Mouse (Mus musculus) hindbrain, embryonic 11.5 days (tissue): ENCODE measurements around the gene Clec4d. TPM values are rescaled to one million over a fixed set of nuclear protein-coding genes. Genes with fewer than 3 reads are reported as not detected.

Experiments used
- ATAC-seq: fragments of 200-750 bp; cut with Nextera tagmentation; 2 replicates; pipeline ENCODE4 v1.8.0; 2017; ENCODE audit warnings: mild to moderate bottlenecking, moderate TSS enrichment, moderate library complexity; ENCODE audit not compliant: low FRiP score
- DNase-seq: peaks from one replicate; pipeline ENCODE4 v3.0.0-alpha.2; 2015; ENCODE audit warnings: low spot score
- H3K27ac ChIP-seq: fragments of 300-500 bp; sonication (generic); 2 replicates; pipeline ENCODE4 v1.5.1; 2014; ENCODE audit warnings: mild to moderate bottlenecking, low read depth, low read length
- H3K27me3 ChIP-seq: fragments of 300-500 bp; sonication (generic); 2 replicates; pipeline ENCODE4 v1.6.1; 2014; ENCODE audit warnings: mild to moderate bottlenecking, low read length, moderate library complexity, mixed read lengths; ENCODE audit not compliant: control insufficient read depth, insufficient read depth
- H3K36me3 ChIP-seq: fragments of 300-500 bp; sonication (generic); 2 replicates; pipeline ENCODE4 v1.6.1; 2014; ENCODE audit warnings: mild to moderate bottlenecking, low read length, moderate library complexity, mixed read lengths; ENCODE audit not compliant: control insufficient read depth, insufficient read depth
- H3K4me1 ChIP-seq: fragments of 300-500 bp; sonication (generic); replicated peaks from 2 replicates; pipeline ENCODE4 v1.6.1; 2014; ENCODE audit warnings: low read length, mixed read lengths; ENCODE audit not compliant: control insufficient read depth, insufficient read depth
- H3K4me2 ChIP-seq: fragments of 300-500 bp; sonication (generic); replicated peaks from 2 replicates; pipeline ENCODE4 v1.6.1; 2014; ENCODE audit warnings: mild to moderate bottlenecking, low read depth, low read length
- H3K4me3 ChIP-seq: fragments of 300-500 bp; sonication (generic); 2 replicates; pipeline ENCODE4 v1.5.1; 2014; ENCODE audit warnings: low read depth, low read length
- H3K9ac ChIP-seq: fragments of 300-500 bp; sonication (generic); 2 replicates; pipeline ENCODE4 v1.6.1; 2014; ENCODE audit warnings: low read depth, low read length
- H3K9me3 ChIP-seq: fragments of 300-500 bp; sonication (generic); 2 replicates; pipeline ENCODE4 v1.6.1; 2016; ENCODE audit warnings: low read length; ENCODE audit not compliant: control insufficient read depth
- whole genome bisulfite sequencing: fragments of 180-500 bp; shearing (Covaris S2); extraction: QIAGEN DNeasy Blood & Tissue Kit; methylation state at CpG from one replicate; pipeline ENCODE4 v1.1.7; 2014; 5-methylcytosine and 5-hydroxymethylcytosine counted together
- polyA plus RNA-seq: library from polyadenylated mRNA; unstranded; fragments of >200 nt; fragmentation: Nextera tagmentation; extraction: Ambion mirVana; gene quantifications from 2 replicates; pipeline ENCODE4 v1.2.1, GENCODE M21; 2014

Clec4d gene
- polyA plus RNA-seq, 1 experiment from 2014 or later: not detected

DNA sequence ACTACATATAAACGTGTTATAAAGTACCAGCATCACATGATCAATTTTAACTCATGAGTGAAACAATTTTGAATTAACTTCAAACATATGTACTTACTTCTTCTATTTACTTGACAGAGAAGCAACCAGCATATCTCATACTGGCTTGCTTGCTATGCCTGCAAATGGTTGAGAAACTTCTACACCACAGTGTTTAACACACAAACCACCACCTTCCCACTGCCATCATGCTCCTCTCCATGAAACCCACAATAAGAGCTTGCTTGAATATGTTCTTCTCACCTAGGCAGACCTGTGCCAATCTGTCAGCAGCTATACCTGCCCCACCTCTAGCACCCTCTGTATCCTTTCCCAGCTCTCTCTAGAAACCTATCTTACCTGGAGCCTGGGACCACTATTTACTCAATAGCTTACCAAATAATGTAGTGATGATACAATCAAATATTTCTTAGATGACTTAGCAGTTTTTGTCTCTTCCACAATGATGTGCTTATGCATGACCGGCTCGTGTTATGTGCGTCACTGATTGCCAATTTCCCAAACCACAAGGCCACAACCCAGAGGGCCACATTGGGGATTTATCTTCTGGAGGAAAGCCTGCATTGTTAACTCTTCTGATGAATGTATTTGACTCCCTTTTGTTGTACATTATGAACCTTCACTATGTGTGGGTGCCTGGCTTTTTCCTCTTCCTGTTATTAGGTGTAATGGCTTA is 1.9 kb upstream of the Clec4d start:
- 90% methylated on average over 4 of the region's 4 CpGs for WGBS

DNA sequence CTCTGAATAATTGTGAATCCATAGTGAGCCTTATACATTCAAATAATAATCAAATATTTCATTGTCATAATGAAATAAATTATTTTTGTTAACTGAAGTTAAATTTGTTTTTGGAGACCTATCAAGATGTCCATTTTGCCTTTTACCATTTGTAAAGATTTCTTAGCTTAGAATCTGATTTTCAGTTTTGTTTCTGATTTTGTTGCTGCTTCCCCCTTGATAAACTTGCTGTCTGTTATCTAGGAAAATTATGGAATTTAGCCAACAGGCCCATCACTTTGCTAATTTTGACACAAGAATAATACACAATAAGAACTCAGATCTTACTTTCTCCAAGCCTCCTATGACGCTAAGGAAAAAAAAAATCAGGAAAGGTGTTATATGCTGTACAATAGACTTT is 1.0 kb upstream of the Clec4d start:
- H3K9me3 ChIP-seq: no peaks in the 10 kb centered on the region
- H3K4me3 ChIP-seq: no peak overlapping the region
- no peak overlapping the region for H3K4me2 ChIP-seq
- H3K36me3 ChIP-seq: no peaks in the 10 kb centered on the region
- H3K4me1 ChIP-seq: no peaks in the 10 kb centered on the region
- H3K27ac ChIP-seq: no peak overlapping the region
- ATAC-seq (no peak), DNase-seq (no peak)
- H3K9ac ChIP-seq: no peak overlapping the region
- H3K27me3 ChIP-seq: no peaks in the 10 kb centered on the region
- 88% methylated on average over 1 of the region's 1 CpGs for WGBS

More for the DNA sequence above, 1.9 kb upstream of the Clec4d start:
- Histone ChIP-seq H3K27me3 (no peaks in the 10 kb centered on the region), H3K4me2 (no peak overlapping the region), H3K9ac (no peak overlapping the region), H3K4me1 (no peaks in the 10 kb centered on the region), H3K9me3 (no peaks in the 10 kb centered on the region), H3K36me3 (no peaks in the 10 kb centered on the region), H3K4me3 (no peak overlapping the region), H3K27ac (no peak overlapping the region)
- no peak for DNase-seq
- ATAC-seq: no peak

DNA sequence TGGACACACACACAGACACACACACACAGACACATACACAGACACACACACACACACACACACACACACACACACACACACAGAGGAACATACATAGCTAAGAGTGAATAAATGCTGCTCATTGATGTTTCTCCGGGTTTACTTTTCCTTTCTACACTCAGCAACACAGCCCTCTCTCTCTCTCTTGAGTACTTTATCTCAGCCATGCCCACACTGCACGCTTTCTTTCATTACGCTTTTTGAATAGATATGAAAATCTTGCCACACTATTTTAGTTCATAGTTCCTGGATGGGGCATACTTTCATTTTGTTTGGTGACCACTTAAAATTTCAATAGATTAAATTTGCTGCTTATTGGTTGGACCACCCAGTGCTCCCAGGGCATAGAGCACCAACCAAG is 2.3 kb downstream of the Clec4d start:
- H3K27me3 ChIP-seq: no peaks in the 10 kb centered on the region
- H3K27ac ChIP-seq: no peak overlapping the region
- H3K4me2 ChIP-seq: no peak overlapping the region
- ATAC-seq: no peak
- H3K4me3 ChIP-seq: no peak overlapping the region
- H3K9ac ChIP-seq: no peak overlapping the region
- H3K36me3 ChIP-seq: no peaks in the 10 kb centered on the region
- DNase-seq: no peak
- H3K9me3 ChIP-seq: no peaks in the 10 kb centered on the region
- WGBS: 94% methylated on average over 3 of the region's 3 CpGs
- H3K4me1 ChIP-seq: no peaks in the 10 kb centered on the region

DNA sequence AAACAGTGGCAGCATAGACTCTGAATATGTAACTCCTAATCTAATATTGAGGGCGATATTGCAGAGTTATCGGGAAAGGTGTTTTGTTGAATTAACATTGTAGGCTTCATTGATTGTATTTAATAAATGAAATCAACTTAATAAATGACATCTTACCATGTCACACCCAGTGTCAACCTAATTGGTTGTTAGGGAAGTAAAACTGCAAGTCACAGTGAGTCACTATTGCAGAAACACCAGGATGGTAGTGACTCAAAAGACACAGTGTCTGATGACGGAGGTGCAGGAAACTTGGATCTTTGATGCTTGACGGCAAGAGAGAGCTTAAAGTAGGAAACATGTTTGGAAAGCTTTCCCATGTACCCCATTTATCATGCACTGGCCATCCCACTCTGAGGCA is 3.9 kb downstream of the Clec4d start:
- Histone ChIP-seq H3K36me3 (no peaks in the 10 kb centered on the region), H3K27me3 (no peaks in the 10 kb centered on the region), H3K4me2 (no peak overlapping the region), H3K27ac (no peak overlapping the region), H3K9ac (no peak overlapping the region), H3K4me3 (no peak overlapping the region), H3K4me1 (no peaks in the 10 kb centered on the region), H3K9me3 (no peaks in the 10 kb centered on the region)
- DNase-seq: no peak
- ATAC-seq: no peak
- WGBS: 87% methylated on average over 4 of the region's 4 CpGs

DNA sequence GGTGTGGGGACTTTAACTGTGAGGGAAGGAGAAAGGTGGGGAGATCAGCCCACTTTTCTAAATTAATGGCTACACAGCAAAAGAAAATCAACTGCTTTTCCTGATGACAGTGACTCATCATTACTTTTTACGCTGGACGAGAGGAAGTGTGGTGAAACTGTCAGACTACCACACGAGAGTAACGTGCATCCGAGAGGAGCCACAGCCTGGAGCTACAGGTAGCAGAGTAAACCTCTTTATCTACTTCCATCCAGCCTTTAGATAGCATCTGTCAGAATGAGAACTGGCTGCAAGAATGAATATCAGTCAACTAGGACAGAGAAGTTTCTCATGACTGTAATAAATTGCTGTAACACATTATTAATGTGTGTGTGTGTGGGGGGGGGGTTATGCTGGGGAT is 5.0 kb downstream of the Clec4d start:
- Histone ChIP-seq H3K9ac (no peak overlapping the region), H3K4me3 (no peak overlapping the region), H3K27ac (no peak overlapping the region), H3K9me3 (no peaks in the 10 kb centered on the region), H3K4me2 (no peak overlapping the region), H3K36me3 (no peaks in the 10 kb centered on the region), H3K27me3 (no peaks in the 10 kb centered on the region), H3K4me1 (no peaks in the 10 kb centered on the region)
- DNase-seq: no peak
- no peak for ATAC-seq
- 89% methylated on average over 5 of the region's 5 CpGs for WGBS

DNA sequence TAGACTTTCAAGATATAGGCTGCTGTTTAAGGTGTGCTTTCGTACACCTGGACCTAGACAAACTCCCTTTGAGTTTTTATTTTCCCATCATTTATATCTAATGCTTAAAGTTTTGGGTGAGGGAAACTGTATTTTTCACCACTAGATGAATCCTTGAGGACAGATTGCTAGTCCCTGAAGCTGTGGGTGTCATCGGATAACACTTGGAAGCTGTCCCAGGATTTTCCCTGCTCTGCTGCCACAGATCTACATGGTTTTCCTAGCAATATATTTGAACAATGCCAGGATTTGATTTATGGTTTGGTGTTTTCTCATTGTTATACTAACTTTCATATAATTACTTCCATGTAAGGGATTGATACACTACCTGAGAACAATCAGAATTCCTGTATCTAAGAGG is 17.5 kb downstream of the Clec4d start:
- no peak overlapping the region for H3K9ac ChIP-seq
- no peaks in the 10 kb centered on the region for H3K27me3 ChIP-seq
- no peak overlapping the region for H3K27ac ChIP-seq
- H3K4me1 ChIP-seq: no peaks in the 10 kb centered on the region
- WGBS: 92% methylated on average over 2 of the region's 2 CpGs
- no peak for ATAC-seq
- no peaks in the 10 kb centered on the region for H3K9me3 ChIP-seq
- H3K36me3 ChIP-seq: no peaks in the 10 kb centered on the region
- no peak overlapping the region for H3K4me3 ChIP-seq
- no peak overlapping the region for H3K4me2 ChIP-seq
- DNase-seq: no peak

- DNase-seq: no peak
These were observed 24.4 kb downstream of the Clec4d start for GRCm38 (mm10) chr6:123286311-123286710.

GRCm38 (mm10) chr6:123288931-123289330 is 27.0 kb downstream of the Clec4d start:
- ATAC-seq (no peak), DNase-seq (no peak)
- Histone ChIP-seq H3K27ac (no peak overlapping the region), H3K4me1 (no peaks in the 10 kb centered on the region), H3K4me3 (no peak overlapping the region), H3K9ac (no peak overlapping the region), H3K9me3 (no peaks in the 10 kb centered on the region), H3K4me2 (no peak overlapping the region), H3K36me3 (no peaks in the 10 kb centered on the region), H3K27me3 (no peaks in the 10 kb centered on the region)
- WGBS: 82% methylated on average over 10 of the region's 10 CpGs

More at GRCm38 (mm10) chr6:123286311-123286710, 24.4 kb downstream of the Clec4d start:
- no peaks in the 10 kb centered on the region for H3K27me3 ChIP-seq
- ATAC-seq: no peak
- H3K4me2 ChIP-seq: no peak overlapping the region
- H3K4me1 ChIP-seq: no peaks in the 10 kb centered on the region
- no peak overlapping the region for H3K27ac ChIP-seq
- no peak overlapping the region for H3K4me3 ChIP-seq
- WGBS: 96% methylated on average over 2 of the region's 2 CpGs
- no peak overlapping the region for H3K9ac ChIP-seq
- no peaks in the 10 kb centered on the region for H3K9me3 ChIP-seq
- H3K36me3 ChIP-seq: no peaks in the 10 kb centered on the region

- H3K27me3 ChIP-seq: no peaks in the 10 kb centered on the region
These were observed 27.8 kb downstream of the Clec4d start, which contains the start of gene Clec4e for GRCm38 (mm10) chr6:123289753-123290152. TSS of gene Clec4e (minus strand) at chr6:123289870.

More at GRCm38 (mm10) chr6:123289753-123290152, 27.8 kb downstream of the Clec4d start, which contains the start of gene Clec4e:
- no peaks in the 10 kb centered on the region for H3K9me3 ChIP-seq
- H3K27ac ChIP-seq: no peak within 1 kb of the TSS
- 82% methylated on average over 4 of the region's 4 CpGs for WGBS
- DNase-seq (no peak), ATAC-seq (no peak)
- no peaks in the 10 kb centered on the region for H3K4me1 ChIP-seq
- no peak within 1 kb of the TSS for H3K4me2 ChIP-seq
- no peak within 1 kb of the TSS for H3K9ac ChIP-seq
- H3K4me3 ChIP-seq: no peak within 1 kb of the TSS
- H3K36me3 ChIP-seq: no peaks in the 10 kb centered on the region
